In genomic region chr12:41330988-41331671, GRCm38 (mm10) we compare ENCODE assay signal across 13 mouse cellular contexts.
"Had no signal": no experiment of that assay in that cellular context is flagged by ENCODE, and none has a peak within 500 bp of the region (broad histone marks: within the 10 kb centered on the region; RNA-seq: fewer than 3 reads in every experiment).

No protein-coding gene starts in this region.

- H3K4me1 ChIP-seq: limb, embryonic 10.5 days; liver, embryonic 15.5 days; midbrain, embryonic 15.5 days; neural tube, embryonic 12.5 days had no signal

- H3K4me3 ChIP-seq: left cerebral cortex, adult 2 months; limb, embryonic 10.5 days; liver, embryonic 15.5 days; midbrain, embryonic 15.5 days; neural tube, embryonic 12.5 days had no signal

- H3K27ac ChIP-seq: left cerebral cortex, adult 2 months; limb, embryonic 10.5 days; liver, embryonic 15.5 days; midbrain, embryonic 15.5 days; neural tube, embryonic 12.5 days had no signal

- H3K27me3 ChIP-seq: liver, embryonic 15.5 days; midbrain, embryonic 15.5 days; neural tube, embryonic 12.5 days had no signal

- H3K9me3 ChIP-seq: limb, embryonic 10.5 days; liver, embryonic 15.5 days; midbrain, embryonic 15.5 days; neural tube, embryonic 12.5 days had no signal

- H3K9ac ChIP-seq: liver, embryonic 15.5 days; midbrain, embryonic 15.5 days; neural tube, embryonic 12.5 days had no signal

- H3K36me3 ChIP-seq: limb, embryonic 10.5 days; liver, embryonic 15.5 days; midbrain, embryonic 15.5 days; neural tube, embryonic 12.5 days had no signal

- DNase-seq: kidney, postnatal 25 days; lung, adult 2 months; lung, postnatal 36 days; retina, postnatal 1 day; right cerebral cortex, postnatal 14 days; thymus, postnatal 4 days had no signal

- H3K4me2 ChIP-seq: liver, embryonic 11.5 days; liver, embryonic 15.5 days; midbrain, embryonic 15.5 days; neural tube, embryonic 12.5 days had no signal

- ATAC-seq: lung, postnatal 0 days; midbrain, embryonic 15.5 days had no signal
